Mouse (Mus musculus): ENCODE results near the gene Lims1. TPM values are rescaled to one million over a fixed set of nuclear protein-coding genes. Genes with fewer than 3 reads are reported as not detected.

Lims1 gene
- polyA plus RNA-seq, 1 experiment = 1.4 TPM

- TF ChIP-seq GATA1 (IDR thresholded peaks at IDR 0.05; ENCODE audit: low read length) = no peak
These were observed 47.3 kb downstream of the Lims1 start for GRCm38 (mm10) chr10:58370559-58370958.

- no peak for TF ChIP-seq GATA1 (IDR thresholded peaks at IDR 0.05; ENCODE audit: low read length)
These were observed 48.1 kb downstream of the Lims1 start for GRCm38 (mm10) chr10:58371279-58371842.

- TF ChIP-seq GATA1 (IDR thresholded peaks at IDR 0.05; ENCODE audit: low read length) = no peak
These were observed 49.3 kb downstream of the Lims1 start for GRCm38 (mm10) chr10:58372430-58373030.

GRCm38 (mm10) chr10:58373829-58374228, 50.6 kb downstream of the Lims1 start:
- TF ChIP-seq GATA1 (IDR thresholded peaks at IDR 0.05; ENCODE audit: low read length) = no peak

GRCm38 (mm10) chr10:58377592-58378197, 54.4 kb downstream of the Lims1 start:
- TF ChIP-seq GATA1 (IDR thresholded peaks at IDR 0.05; ENCODE audit: low read length) = no peak

- TF ChIP-seq GATA1 (IDR thresholded peaks at IDR 0.05; ENCODE audit: low read length) = no peak
These were observed 55.1 kb downstream of the Lims1 start for GRCm38 (mm10) chr10:58378380-58378779.

GRCm38 (mm10) chr10:58379699-58380098, 56.4 kb downstream of the Lims1 start:
- TF ChIP-seq GATA1 (IDR thresholded peaks at IDR 0.05; ENCODE audit: low read length) = no peak

GRCm38 (mm10) chr10:58381904-58382303, 58.6 kb downstream of the Lims1 start:
- no peak for TF ChIP-seq GATA1 (IDR thresholded peaks at IDR 0.05; ENCODE audit: low read length)

GRCm38 (mm10) chr10:58382621-58383101, 59.4 kb downstream of the Lims1 start:
- no peak for TF ChIP-seq GATA1 (IDR thresholded peaks at IDR 0.05; ENCODE audit: low read length)

- TF ChIP-seq GATA1 (IDR thresholded peaks at IDR 0.05; ENCODE audit: low read length) = no peak
These were observed 60.0 kb downstream of the Lims1 start for GRCm38 (mm10) chr10:58383282-58383681.

GRCm38 (mm10) chr10:58383761-58384160, 60.5 kb downstream of the Lims1 start:
- TF ChIP-seq GATA1 (IDR thresholded peaks at IDR 0.05; ENCODE audit: low read length) = no peak

GRCm38 (mm10) chr10:58385629-58386028, 62.4 kb downstream of the Lims1 start:
- TF ChIP-seq GATA1 (IDR thresholded peaks at IDR 0.05; ENCODE audit: low read length) = no peak

GRCm38 (mm10) chr10:58386997-58387396, 63.7 kb downstream of the Lims1 start:
- no peak for TF ChIP-seq GATA1 (IDR thresholded peaks at IDR 0.05; ENCODE audit: low read length)

GRCm38 (mm10) chr10:58388648-58389047, 65.4 kb downstream of the Lims1 start:
- TF ChIP-seq GATA1 (IDR thresholded peaks at IDR 0.05; ENCODE audit: low read length) = no peak

- TF ChIP-seq GATA1 (IDR thresholded peaks at IDR 0.05; ENCODE audit: low read length) = no peak
These were observed 65.9 kb downstream of the Lims1 start for GRCm38 (mm10) chr10:58389151-58389550.

- TF ChIP-seq GATA1 (IDR thresholded peaks at IDR 0.05; ENCODE audit: low read length) = no peak
These were observed 69.2 kb downstream of the Lims1 start for GRCm38 (mm10) chr10:58392435-58392834.
